Mouse (Mus musculus): ENCODE data around the gene Tmem252.

- TF ChIP-seq CTCF (conservative IDR thresholded peaks at IDR 0.05; ENCODE audit: low read length), result no peak
- TF ChIP-seq NANOG (IDR thresholded peaks at IDR 0.05; ENCODE audit: borderline replicate concordance, low read length), result no peak
Observed at GRCm38 (mm10) chr19:24673762-24674161, at the start of gene Tmem252.
